Mouse (Mus musculus) testis, adult 2 months (tissue): Measurements from ENCODE around the gene Prkaa1. TPM values are rescaled to one million over a fixed set of nuclear protein-coding genes. Genes with fewer than 3 reads are reported as not detected.

Experiments used
- H3K27ac ChIP-seq: fragments of 200-500 bp; 2 replicates; pipeline ENCODE4 v1.5.1; 2012; ENCODE audit warnings: low read depth, low read length; ENCODE audit not compliant: control insufficient read depth, insufficient read depth
- H3K27me3 ChIP-seq: fragments of 200-500 bp; 2 replicates; pipeline ENCODE4 v1.6.1; 2012; ENCODE audit warnings: mild to moderate bottlenecking, low read length, moderate library complexity; ENCODE audit not compliant: control insufficient read depth, insufficient read depth
- H3K36me3 ChIP-seq: fragments of 200-500 bp; 2 replicates; pipeline ENCODE4 v1.6.1; 2012; ENCODE audit warnings: mild to moderate bottlenecking, low read length; ENCODE audit not compliant: control insufficient read depth, insufficient read depth
- H3K4me1 ChIP-seq: fragments of 200-500 bp; 2 replicates; pipeline ENCODE4 v1.6.1; 2012; ENCODE audit warnings: low read length; ENCODE audit not compliant: control insufficient read depth, insufficient read depth
- H3K4me3 ChIP-seq: fragments of 200-500 bp; 2 replicates; pipeline ENCODE4 v1.5.1; 2012; ENCODE audit warnings: low read depth, mild to moderate bottlenecking, low read length, moderate library complexity, mixed read lengths; ENCODE audit not compliant: control insufficient read depth
- CTCF ChIP-seq: fragments of 200-500 bp; IDR thresholded peaks from 2 replicates; pipeline ENCODE4 v1.5.1; 2012; ENCODE audit warnings: low read depth, mild to moderate bottlenecking, inconsistent platforms, low read length, moderate library complexity; ENCODE audit not compliant: control insufficient read depth, insufficient read depth, insufficient replicate concordance
- POLR2A ChIP-seq: fragments of 200-500 bp; IDR thresholded peaks from 2 replicates; pipeline ENCODE4 v1.6.1; 2012; ENCODE audit warnings: low read depth, mild to moderate bottlenecking, inconsistent platforms, low read length, moderate library complexity; ENCODE audit not compliant: control insufficient read depth
- polyA plus RNA-seq: library from polyadenylated mRNA; depleted of rRNA; stranded (reverse); fragments of >200 nt; gene quantifications from 2 replicates; pipeline ENCODE4 v1.2.3, GENCODE M21; 2012; rRNA removed

Gene Prkaa1
- polyA plus RNA-seq = 5.6 and 6.3 TPM in 2 replicates

DNA sequence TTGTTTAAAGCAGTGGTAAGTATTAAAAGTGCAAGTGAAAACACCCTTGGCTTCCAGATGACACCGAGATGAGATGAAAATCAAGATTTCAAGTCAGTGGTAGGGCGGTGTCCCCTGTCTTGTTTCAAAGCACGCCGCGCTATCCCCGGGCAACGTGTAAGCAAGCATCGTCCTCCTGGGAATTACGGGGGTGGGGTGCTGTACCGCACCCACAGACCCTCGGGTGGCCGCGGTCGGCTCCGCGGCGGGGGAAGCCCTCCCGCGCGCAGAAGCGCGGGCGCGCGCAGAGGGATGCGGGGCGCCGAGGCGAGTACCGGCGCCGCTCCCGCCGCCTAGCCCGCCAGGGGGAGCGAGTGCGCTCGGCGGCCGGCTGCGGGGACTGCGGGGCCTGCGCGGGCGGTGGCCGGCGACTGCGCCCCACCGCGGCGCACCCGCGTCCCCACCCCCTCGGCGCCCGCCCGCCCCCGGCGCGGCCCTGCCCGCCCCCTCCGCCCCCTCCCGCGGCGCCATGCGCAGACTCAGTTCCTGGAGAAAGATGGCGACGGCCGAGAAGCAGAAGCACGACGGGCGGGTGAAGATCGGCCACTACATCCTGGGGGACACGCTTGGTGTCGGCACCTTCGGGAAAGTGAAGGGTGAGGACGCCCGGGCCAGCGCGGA is at the start of gene Prkaa1:
Prkaa1 (plus strand) TSS at position 501 of the 660 bp plus-strand sequence.
- TF ChIP-seq CTCF = no peak
- peak; percentile 55; the same call in 1 of the 2 replicates for TF ChIP-seq POLR2A
- no peaks in the 10 kb centered on the region for H3K27me3 ChIP-seq
- peaks cover 5% of the 10 kb centered on the region for H3K4me1 ChIP-seq
- no peaks in the 10 kb centered on the region for H3K36me3 ChIP-seq
- H3K4me3 ChIP-seq = peak within 1 kb of the TSS; percentile 99
- H3K27ac ChIP-seq = peak within 1 kb of the TSS; percentile 80

- peaks cover 1% of the 10 kb centered on the region; the same call in 1 of the 2 replicates for H3K36me3 ChIP-seq
- H3K27me3 ChIP-seq = no peaks in the 10 kb centered on the region
- TF ChIP-seq CTCF = no peak
- TF ChIP-seq POLR2A = no peak
- no peak overlapping the region for H3K27ac ChIP-seq
- H3K4me3 ChIP-seq = no peak overlapping the region
- no peaks in the 10 kb centered on the region for H3K4me1 ChIP-seq
Measured at GRCm38 (mm10) chr15:5095534-5096301, 47.9 kb upstream of the Prkaa1 start.

DNA sequence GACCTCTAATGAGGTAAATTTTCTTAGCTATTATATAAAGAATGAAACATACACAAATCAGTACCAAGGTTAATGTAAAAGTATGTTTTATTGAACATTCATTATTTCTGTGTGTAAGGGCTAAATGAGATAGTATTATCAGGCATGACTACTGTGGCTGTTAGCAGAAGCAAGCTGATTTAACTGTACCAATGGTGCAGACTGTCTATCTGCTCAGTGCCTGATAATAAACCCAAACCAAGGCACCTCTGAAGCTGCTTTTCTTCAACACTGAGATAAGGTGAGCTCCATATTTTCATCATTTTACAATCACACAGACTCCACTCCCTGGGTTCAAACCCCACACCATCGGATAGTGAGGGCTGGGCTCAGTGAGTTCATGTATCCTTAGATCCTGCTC is 46.3 kb upstream of the Prkaa1 start:
- TF ChIP-seq POLR2A (no peak), CTCF (no peak)
- H3K27ac ChIP-seq = no peak overlapping the region
- peaks cover 1% of the 10 kb centered on the region; the same call in 1 of the 2 replicates for H3K36me3 ChIP-seq
- H3K4me1 ChIP-seq = no peaks in the 10 kb centered on the region
- no peak overlapping the region for H3K4me3 ChIP-seq
- H3K27me3 ChIP-seq = no peaks in the 10 kb centered on the region

DNA sequence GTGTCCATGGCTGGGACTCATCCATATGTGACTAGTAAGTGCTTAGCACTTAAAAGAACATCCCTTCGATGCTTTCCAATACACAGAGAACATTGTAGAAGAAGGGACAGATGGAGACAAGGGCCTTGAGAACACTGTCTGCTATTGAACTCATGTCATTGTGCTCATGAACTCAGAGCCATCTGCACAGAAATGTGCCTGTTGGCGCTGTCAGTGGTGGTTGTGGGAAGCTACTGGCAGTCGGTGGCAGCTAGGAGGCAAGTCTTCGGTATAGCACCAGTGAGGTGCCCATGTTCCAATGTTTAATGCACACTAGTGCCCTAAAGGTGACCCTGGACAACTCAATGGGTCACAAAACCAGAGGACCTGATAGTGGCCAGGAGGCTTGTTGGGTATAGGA is 41.3 kb upstream of the Prkaa1 start:
- TF ChIP-seq POLR2A = no peak
- no peak for TF ChIP-seq CTCF
- Histone ChIP-seq H3K27ac (no peak overlapping the region), H3K36me3 (peaks cover 1% of the 10 kb centered on the region; the same call in 1 of the 2 replicates), H3K4me3 (no peak overlapping the region), H3K27me3 (no peaks in the 10 kb centered on the region), H3K4me1 (no peaks in the 10 kb centered on the region)

DNA sequence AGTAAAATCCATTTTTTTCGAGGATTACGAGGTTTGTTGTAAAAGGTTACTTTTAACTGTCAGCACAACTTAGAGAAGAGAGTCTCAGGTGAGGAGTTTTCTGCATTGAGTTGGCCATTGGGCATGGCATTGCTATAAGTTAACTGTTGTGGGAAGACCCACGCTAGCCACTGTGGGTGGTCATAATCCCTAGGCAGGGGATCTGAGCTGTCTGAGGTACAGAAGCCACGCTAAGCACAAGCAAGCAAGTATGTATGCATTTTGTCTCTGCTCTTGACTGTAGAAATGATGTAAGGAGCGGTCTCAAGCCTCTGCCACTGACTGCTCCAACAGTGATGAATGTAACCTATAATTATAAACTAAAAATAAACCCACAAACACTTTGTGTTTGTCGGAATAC is 37.8 kb upstream of the Prkaa1 start:
- no peak overlapping the region for H3K27ac ChIP-seq
- no peaks in the 10 kb centered on the region for H3K36me3 ChIP-seq
- TF ChIP-seq CTCF (no peak), POLR2A (no peak)
- no peak overlapping the region for H3K4me3 ChIP-seq
- H3K4me1 ChIP-seq = no peaks in the 10 kb centered on the region
- H3K27me3 ChIP-seq = no peaks in the 10 kb centered on the region

DNA sequence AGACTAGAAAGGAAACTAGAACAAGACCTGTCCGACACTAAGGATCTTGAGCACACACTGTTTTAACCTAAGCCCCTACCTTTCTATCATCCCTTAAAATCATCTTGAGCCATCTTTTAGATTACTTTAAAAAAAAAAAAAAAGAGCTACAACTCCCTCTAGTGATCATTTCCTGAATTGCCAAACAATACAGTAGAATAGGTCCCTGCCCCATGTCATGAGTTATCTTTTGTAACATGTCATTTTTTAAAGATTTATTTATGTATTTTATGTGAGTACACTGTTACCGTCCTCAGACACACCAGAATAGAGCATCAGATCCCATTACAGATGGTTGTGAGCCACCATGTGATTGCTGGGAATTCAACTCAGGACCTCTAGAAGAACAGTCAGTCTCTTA is 37.4 kb upstream of the Prkaa1 start:
- H3K27ac ChIP-seq = no peak overlapping the region
- H3K4me1 ChIP-seq = no peaks in the 10 kb centered on the region
- H3K27me3 ChIP-seq = no peaks in the 10 kb centered on the region
- H3K4me3 ChIP-seq = no peak overlapping the region
- H3K36me3 ChIP-seq = no peaks in the 10 kb centered on the region
- TF ChIP-seq POLR2A = no peak

DNA sequence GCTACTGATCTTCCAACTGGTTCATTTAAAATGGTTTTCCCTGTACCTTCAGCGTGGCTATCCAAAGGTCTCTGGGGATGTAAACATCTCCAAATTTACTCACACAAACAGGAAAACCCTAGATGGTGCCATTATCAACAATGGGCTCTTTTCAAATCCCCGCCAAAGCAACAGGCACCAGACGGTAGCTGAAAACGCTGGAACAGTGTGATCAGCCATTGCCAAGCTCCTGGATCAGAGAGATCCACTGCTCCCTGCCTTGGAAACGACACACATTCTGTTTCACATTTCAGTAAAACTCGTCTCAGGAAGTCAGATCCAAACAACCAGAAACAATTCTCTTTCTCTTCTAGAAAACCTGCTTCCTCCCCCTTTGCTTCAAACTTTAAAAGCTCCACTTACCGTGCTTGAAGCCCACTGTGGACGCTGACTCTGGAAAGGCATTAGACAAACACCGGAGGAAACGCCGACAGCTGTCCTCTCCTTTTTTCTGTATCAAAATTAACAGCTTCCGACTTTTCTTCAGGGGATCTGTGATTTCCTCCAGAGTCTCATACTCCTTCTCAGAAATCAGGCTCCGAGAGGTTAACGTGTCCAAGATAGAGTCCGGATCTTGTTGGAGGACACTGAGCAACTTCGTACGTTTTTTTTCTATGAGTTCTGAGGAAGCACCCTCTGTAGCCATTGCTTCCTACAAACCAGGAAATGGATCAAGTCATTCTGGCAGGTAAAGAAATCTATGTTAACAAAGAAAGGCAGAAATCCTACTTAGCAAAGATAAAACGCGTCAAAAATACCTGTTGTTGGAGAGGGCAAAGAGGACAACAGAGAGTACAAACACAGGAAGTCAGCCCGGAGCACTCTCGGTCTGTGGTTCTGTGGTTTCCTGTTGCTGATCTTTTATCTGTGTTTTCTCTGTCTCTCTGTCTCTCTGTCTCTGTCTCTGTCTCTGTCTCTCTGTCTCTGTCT is 35.7 kb upstream of the Prkaa1 start, which contains the start of gene Card6:
Card6 (minus strand) TSS at position 854 of the 969 bp plus-strand sequence.
- Histone ChIP-seq H3K36me3 (no peaks in the 10 kb centered on the region; the same call in 1 of the 2 replicates), H3K4me3 (peak within 1 kb of the TSS; percentile 53), H3K4me1 (no peaks in the 10 kb centered on the region), H3K27me3 (no peaks in the 10 kb centered on the region), H3K27ac (peak within 1 kb of the TSS; percentile 39; the same call in 1 of the 2 replicates)
- TF ChIP-seq POLR2A = no peak
- no peak for TF ChIP-seq CTCF
